Mouse (Mus musculus) kidney, postnatal 4 days (tissue): ENCODE data around the gene Scpep1.

Experiments
- DNase-seq, 2 experiments: peaks; one replicate each; pipeline ENCODE4 v3.0.0; 2021; ENCODE audit warnings: mixed read lengths in 2 of 2

The Scpep1 gene

DNA sequence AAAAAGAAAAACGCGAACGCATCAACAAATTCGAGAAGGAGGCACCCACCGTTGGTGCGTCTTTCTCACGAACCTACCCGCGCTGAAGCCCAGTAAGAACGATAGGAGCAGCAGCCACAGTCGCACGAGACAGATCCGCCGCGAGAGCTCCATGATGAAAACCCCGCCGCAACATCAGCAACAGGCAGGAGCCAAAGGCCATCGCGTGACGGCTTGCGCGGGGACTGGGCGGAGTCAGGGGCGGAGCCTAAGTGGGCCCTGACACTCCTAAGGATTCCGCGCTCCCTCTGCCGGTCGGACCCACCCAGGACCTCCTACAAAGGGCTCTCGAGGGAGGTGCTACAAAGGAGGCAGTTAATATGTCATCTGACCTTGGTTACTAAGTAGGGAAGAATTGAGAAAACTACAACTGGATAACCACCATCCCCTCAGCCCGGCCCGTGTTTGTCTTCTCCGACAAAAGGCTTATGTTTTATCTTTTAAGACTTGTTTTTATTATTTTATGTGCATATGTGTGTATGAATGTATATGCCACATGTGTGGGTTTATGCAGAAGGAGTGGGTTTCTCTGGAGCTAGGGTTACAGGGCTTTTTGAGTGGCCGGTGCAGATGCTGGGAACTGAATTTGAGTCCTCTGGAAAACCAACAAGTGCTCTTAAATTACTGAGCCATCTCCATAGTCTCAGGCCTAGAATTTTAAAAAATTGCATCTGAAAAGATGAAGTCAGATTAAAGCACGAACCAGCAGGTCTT, at the start of gene Scpep1:
Scpep1 (minus strand) TSS at position 249 of the 753 bp plus-strand sequence.
- peak; percentile 99 for DNase-seq

- DNase-seq = no peak
These were observed 48.5 kb upstream of the Scpep1 start for GRCm38 (mm10) chr11:89003726-89004125.

- DNase-seq = no peak
These were observed 47.8 kb upstream of the Scpep1 start for GRCm38 (mm10) chr11:89003078-89003477.

- no peak for DNase-seq
These were observed 47.4 kb upstream of the Scpep1 start for GRCm38 (mm10) chr11:89002621-89003020.

DNA sequence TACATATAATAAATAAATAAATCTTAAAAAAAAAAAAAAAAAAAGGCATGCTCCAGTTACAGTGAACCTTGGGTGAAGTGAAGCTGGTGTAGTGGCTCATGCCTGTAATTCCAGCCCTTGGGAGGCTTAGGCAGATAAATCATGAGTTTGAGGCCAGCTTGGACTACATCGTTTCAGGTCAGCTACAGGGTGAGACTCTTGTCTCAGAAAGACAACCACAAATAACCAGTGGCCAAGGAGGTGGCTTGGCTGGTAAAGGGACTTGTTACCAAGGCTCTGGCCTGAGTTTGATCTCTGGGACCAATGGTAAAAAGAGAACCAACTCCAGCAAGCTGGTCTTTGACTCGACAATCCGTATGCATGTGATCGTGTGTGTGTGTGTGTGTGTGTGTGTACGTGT, 46.8 kb upstream of the Scpep1 start:
- DNase-seq = no peak

DNA sequence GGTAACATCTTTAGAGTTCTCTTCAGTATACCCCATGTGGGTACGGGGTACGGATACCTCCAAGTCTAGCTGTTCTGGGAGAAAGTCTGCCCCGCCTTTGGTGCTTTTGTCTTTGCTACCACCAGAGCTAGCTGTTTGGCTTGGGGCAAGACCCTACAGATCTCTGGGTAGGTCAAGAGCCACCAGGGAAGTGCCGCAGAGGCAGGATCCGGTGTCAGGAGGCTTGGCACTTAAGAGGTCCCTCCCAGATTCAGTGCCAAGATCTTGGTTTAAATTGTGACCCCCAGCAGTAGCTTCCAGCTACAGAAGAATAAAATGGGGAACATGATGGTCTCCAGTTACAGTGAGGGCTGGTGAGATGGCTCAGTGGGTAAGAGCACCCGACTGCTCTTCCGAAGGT, 46.3 kb upstream of the Scpep1 start:
- DNase-seq = no peak

- no peak for DNase-seq
These were observed 45.2 kb upstream of the Scpep1 start for GRCm38 (mm10) chr11:89000527-89000819.

DNA sequence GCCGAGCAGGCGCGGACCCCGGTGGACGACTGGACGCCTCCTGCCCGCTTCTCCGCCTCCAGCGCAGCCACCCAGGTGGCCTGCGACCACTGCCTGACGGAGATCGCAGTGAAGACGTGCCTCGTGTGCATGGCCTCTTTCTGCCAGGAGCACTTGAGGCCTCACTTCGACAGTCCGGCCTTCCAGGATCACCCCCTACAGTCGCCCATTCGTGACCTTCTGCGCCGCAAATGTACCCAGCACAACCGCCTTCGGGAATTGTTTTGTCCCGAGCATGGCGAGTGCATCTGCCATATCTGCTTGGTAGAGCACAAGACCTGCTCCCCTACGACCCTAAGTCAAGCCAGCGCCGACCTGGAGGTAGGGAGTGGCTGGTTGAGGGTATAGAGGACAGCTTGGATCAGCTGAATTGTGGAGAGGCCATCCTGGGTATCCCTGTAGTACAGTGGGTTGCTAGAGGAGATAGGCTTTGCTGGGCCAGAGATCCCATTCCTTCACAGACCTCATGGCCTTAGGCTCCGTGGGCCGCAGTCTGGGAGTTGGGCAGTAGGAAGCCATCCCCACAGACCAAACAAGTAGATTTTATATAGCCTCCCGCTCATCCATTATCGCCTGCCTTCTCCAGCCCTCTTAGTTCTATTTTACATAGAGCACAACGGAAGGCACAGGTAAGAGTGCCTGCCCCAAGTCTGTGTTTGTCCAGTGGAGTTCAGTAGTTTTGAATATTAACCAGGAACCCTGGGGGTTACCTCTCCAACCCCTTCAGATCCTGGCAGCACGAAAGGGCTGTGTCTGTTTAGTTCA, 44.7 kb upstream of the Scpep1 start:
- no peak for DNase-seq

- DNase-seq = peak; percentile 95 to 96
These were observed 43.9 kb upstream of the Scpep1 start, which contains the start of gene Trim25 for GRCm38 (mm10) chr11:88998974-88999722. Trim25 (plus strand) TSS chr11:88999376.

GRCm38 (mm10) chr11:88998406-88998805, 43.1 kb upstream of the Scpep1 start:
- DNase-seq = no peak

- peak in 1 of 2 experiments; percentile 34 for DNase-seq
These were observed 42.1 kb upstream of the Scpep1 start for GRCm38 (mm10) chr11:88997343-88997742.

DNA sequence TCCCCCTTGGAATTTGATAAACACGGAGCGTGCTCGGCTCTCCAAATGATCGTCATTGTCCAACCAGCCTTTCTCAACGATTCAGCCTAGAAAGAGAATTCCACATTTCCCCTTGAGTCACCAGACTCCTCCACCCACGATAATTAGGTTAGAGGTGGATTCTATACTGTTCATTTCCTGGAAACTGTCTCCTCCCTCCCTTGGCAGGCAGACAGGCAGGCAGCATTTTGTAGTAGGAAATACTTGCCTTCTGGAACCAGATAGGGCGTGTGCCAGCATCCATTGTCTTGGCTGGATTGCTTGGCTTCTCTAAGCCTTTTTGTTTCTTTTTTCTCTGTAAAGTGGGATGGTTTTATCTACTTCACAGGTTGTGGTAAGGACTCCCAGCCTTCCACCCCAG, 41.2 kb upstream of the Scpep1 start:
- DNase-seq = peak in 1 of 2 experiments; percentile 44

DNA sequence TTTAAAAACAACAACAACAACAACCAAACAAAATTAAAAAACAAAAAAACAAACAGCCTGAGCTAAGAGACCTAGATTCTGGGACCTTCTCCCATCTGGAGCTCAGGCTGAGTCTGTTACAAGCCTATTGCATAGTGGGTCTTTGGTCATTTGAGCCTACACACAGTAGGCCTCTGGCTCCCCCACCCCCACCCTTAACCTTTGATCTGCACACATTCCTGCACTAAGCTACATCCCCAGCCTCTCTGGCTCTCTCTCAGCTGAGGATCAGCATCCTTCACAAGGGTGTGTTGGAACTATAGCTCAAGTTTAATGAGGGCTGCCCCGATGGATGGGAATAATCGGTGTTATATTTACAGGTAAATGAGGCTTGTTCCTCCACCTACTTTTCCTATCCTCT, 40.4 kb upstream of the Scpep1 start:
- no peak for DNase-seq

- no peak for DNase-seq
These were observed 39.2 kb upstream of the Scpep1 start for GRCm38 (mm10) chr11:88994492-88994891.

GRCm38 (mm10) chr11:88993625-88994024, 38.4 kb upstream of the Scpep1 start:
- DNase-seq = peak; percentile 71 to 75

DNA sequence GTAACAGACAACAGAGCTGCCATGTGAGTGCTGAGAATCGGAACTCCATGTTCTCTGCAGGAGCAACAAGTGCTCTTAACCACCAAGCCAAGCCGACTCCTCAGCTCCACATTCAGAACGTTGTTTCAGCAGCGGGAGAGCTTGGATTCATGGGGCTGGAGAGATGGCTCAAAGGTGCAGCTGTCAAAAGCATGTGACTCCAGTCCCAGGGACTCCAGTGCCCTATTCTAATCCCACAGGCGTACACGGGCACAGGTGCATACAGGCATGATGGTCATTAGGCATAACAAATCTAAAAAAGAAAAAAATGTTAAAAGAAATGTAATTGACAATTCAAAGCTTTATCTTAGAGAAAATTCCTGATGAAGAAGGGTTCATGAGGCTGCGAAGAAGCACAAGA, 37.9 kb upstream of the Scpep1 start:
- no peak for DNase-seq

DNA sequence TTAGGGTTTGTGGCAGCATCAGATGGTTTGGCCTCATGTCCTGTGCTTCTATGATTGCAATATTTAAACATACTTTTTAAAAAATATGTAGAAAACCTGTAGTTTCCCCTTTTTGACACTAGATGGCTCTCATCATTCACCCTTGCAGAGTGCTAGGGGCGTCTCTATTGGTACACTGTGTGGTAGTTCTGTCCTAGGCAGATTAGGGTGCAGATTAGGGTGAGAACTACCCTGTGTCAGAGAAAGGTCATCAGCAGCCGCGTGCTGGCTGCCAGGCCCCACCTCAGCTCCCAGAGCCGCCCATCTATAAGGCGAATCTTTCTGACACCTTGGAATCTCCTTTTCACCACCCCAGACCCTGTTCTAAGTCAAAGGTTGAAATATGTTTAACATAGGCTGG, 34.3 kb upstream of the Scpep1 start:
- peak in 1 of 2 experiments; percentile 28 for DNase-seq

DNA sequence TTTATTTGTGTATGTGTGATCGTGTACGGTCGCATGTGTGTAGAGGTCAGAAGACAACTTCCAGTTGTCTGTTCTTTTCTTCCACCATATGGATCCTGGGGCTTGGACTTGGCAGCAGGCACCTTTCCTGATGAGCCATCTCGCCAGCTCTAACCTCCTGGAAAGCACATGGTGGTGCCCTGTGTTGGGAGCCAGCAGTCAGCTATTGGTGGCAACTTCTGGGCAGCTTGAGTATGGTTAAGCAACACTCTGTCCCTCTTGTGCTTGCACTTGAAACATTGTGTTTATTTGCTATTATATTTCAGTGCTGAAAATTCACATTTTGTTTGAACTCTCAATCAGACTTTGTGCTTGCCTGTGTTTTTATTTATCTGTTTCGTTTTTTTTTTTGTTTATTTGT, 33.7 kb upstream of the Scpep1 start:
- no peak for DNase-seq

DNA sequence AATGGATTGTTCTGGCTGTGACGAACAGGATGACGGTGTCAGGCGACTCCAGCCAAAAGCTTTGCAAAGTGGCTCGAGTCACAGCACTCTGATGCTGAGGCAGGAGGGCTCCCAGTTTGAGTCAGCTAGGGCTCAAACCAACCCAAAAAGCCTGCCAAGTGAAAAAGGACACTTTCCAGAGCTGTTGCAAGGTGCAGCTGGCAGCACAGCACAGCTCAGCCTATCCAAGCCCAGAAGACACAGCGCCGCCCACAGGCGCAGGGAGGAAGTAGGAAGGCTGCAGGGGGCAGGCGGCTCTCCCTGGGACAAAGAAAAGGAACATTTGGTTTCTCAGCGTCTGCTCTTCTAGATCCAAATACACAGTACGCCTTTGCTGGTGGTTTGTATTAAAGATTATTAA, 31.4 kb upstream of the Scpep1 start:
- no peak for DNase-seq

GRCm38 (mm10) chr11:88981337-88981736, 26.1 kb upstream of the Scpep1 start:
- DNase-seq = no peak

GRCm38 (mm10) chr11:88977188-88977587, 21.9 kb upstream of the Scpep1 start:
- DNase-seq = no peak

DNA sequence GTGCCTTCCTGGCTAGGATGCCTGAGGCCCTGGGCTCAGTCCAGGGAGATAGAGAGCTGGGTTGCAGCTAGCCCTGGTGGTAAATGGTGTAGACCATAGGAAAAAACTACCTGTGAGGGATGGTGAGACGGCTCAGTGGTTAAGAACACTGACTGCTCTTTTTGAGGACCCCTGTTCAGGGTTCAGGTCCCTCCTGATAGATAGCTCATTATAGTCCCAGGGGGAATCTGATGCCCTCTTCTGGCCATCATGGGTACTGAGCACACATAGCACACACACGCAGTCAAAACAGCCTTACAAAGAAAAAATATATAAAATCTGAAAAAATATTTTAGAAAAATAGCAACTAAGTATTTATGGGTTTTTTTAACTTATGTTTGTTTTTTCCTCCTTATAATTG, 21.1 kb upstream of the Scpep1 start:
- DNase-seq = no peak
